Mouse (Mus musculus) lung, embryonic 15.5 days (tissue): Measurements from ENCODE around the gene Cgref1. TPM values are rescaled to one million over a fixed set of nuclear protein-coding genes. Genes with fewer than 3 reads are reported as not detected.

Source experiments
- ATAC-seq: fragments of 200-750 bp; cut with Nextera tagmentation; 2 replicates; pipeline ENCODE4 v1.8.0; 2017; ENCODE audit warnings: moderate number of reproducible peaks, borderline replicate concordance; ENCODE audit not compliant: low FRiP score, low TSS enrichment; ENCODE audit errors: extremely low read depth
- H3K27ac ChIP-seq: fragments of 300-500 bp; sonication (generic); 2 replicates; pipeline ENCODE4 v1.5.1; 2015; ENCODE audit warnings: moderate library complexity, mild to moderate bottlenecking, inconsistent platforms
- H3K27me3 ChIP-seq: fragments of 300-500 bp; sonication (generic); 2 replicates; pipeline ENCODE4 v1.6.1; 2015; ENCODE audit warnings: inconsistent platforms
- H3K36me3 ChIP-seq: fragments of 300-500 bp; sonication (generic); 2 replicates; pipeline ENCODE4 v1.6.1; 2015; ENCODE audit warnings: inconsistent platforms
- H3K4me1 ChIP-seq: fragments of 300-500 bp; sonication (generic); 2 replicates; pipeline ENCODE4 v1.6.1; 2015; ENCODE audit warnings: inconsistent platforms
- H3K4me2 ChIP-seq: fragments of 300-500 bp; sonication (generic); 2 replicates; pipeline ENCODE4 v1.6.1; 2015; ENCODE audit warnings: inconsistent platforms, mild to moderate bottlenecking, moderate library complexity
- H3K4me3 ChIP-seq: fragments of 300-500 bp; sonication (generic); 2 replicates; pipeline ENCODE4 v1.5.1; 2015; ENCODE audit warnings: mild to moderate bottlenecking, inconsistent platforms
- H3K9ac ChIP-seq: fragments of 300-500 bp; sonication (generic); 2 replicates; pipeline ENCODE4 v1.6.1; 2015; ENCODE audit warnings: inconsistent platforms
- H3K9me3 ChIP-seq: fragments of 300-500 bp; sonication (generic); 2 replicates; pipeline ENCODE4 v1.6.1; 2016; ENCODE audit warnings: inconsistent platforms
- WGBS: fragments of 180-500 bp; shearing (Covaris S2); methylation state at CpG from one replicate; pipeline ENCODE4 v1.1.7; 2015; 5-methylcytosine and 5-hydroxymethylcytosine counted together
- polyA plus RNA-seq: library from polyadenylated mRNA; unstranded; fragments of >200 nt; fragmentation: Nextera tagmentation; extraction: Ambion mirVana; gene quantifications from 2 replicates; pipeline ENCODE4 v1.2.1, GENCODE M21; 2015

The Cgref1 gene
- polyA plus RNA-seq, 1 experiment from 2014 or later, result 2.3 TPM

DNA sequence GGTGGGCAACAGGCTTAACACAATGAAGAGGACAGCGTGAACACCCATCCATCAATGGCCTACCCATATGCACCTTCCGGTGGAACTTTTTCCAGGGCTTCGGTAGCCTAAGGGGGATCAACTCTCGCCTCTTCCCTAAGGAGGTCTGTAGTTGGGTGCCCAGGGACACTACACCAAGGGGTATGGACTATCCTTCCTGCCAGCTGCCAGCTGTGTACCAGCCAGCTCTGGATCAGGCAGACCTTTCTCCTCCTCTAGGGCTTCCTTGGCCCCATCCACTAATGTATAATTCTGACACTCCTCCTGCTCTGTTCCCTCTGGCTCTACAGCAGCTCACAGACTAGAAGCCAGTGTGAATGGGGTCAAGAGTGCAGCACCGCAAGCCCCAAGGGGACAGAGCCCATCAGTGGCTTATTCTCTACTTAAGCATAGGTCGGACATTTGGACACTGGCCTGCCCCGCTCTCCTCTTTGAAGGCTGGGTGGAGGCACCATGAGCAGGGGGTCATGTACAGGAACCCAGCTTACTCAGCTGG is 31.2 kb downstream of the Cgref1 start:
- Histone ChIP-seq H3K4me2 (peak overlapping the region; percentile 77), H3K4me1 (peaks cover 42% of the 10 kb centered on the region), H3K27ac (peak overlapping the region; percentile 98), H3K9ac (peak overlapping the region; percentile 67), H3K36me3 (peaks cover 24% of the 10 kb centered on the region), H3K27me3 (no peaks in the 10 kb centered on the region), H3K4me3 (peak overlapping the region; percentile 52), H3K9me3 (no peaks in the 10 kb centered on the region)
- 34% methylated on average over 7 of the region's 7 CpGs for WGBS
- no peak for ATAC-seq

DNA sequence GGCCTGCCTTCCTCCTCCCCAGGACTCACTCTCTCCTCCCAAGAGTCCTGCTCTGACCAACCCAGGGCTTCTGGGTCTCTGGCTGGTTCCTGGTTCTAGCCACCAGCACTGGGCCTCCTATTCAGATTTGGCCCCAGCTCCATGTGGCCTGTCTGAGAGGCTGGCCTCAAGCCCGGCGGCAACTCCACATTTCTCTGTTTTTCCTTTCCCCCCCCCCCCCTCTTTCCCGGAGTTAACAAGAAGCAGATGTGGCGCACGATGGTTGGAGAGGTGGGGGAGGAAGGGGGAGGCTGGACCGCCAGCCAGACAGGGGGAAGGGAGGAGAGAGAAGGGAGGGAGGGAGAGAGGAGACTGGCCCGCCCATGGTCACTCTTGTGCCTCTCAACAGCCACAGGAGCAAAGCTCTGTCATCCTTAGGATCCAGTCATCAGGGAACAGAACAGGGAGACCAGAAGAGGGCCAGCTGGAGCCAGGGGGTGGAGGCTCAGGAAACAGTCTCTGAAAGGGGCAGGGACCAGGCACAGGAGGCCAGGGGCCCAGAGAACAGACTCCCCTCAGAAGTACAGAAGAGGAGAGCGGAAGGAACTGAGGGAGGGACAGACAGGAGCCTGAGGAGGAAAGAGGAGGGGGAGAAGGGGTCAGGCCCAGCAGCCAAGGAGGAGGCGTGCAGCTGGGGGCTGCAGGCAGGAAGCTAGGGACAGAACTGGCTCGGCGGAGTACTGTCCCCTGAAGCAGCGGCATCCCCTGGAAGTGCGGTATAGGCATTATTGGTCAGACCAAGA is 32.1 kb downstream of the Cgref1 start, which contains the start of gene Emilin1:
Emilin1 (plus strand) TSS at position 343 of the 782 bp plus-strand sequence.
- WGBS, result 12% methylated on average over 12 of the region's 13 CpGs
- peak within 1 kb of the TSS; percentile 98 for H3K27ac ChIP-seq
- peak within 1 kb of the TSS; percentile 67 for H3K9ac ChIP-seq
- H3K27me3 ChIP-seq, result no peaks in the 10 kb centered on the region
- no peaks in the 10 kb centered on the region for H3K9me3 ChIP-seq
- H3K4me1 ChIP-seq, result peaks cover 51% of the 10 kb centered on the region
- H3K36me3 ChIP-seq, result peaks cover 15% of the 10 kb centered on the region
- peak; percentile 82 for ATAC-seq
- H3K4me3 ChIP-seq, result peak within 1 kb of the TSS; percentile 52
- H3K4me2 ChIP-seq, result peak within 1 kb of the TSS; percentile 77

DNA sequence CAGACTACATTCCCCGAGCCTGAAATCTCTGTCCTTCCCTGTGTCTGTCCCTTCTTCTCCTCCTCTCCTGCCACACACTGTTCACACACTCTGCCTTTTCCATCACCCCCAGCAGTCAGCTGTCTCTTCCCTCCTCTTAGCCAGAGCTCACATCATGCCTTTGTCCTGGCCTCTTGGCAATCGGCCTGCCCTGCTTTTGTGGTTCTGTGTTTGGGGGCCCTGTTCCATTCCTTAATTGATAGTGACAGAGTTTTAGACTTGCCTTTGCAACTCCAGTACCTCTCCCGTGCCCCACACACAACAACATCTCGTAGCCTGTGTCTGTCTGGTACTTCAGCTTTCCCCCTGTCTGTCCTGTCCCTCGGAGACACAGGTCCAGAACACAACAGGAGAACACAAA is 33.2 kb downstream of the Cgref1 start:
- Histone ChIP-seq H3K4me3 (no peak overlapping the region), H3K27me3 (no peaks in the 10 kb centered on the region), H3K27ac (peak overlapping the region; percentile 98), H3K36me3 (peaks cover 4% of the 10 kb centered on the region), H3K4me2 (peak overlapping the region; percentile 77; the same call in 1 of the 2 replicates), H3K4me1 (peaks cover 55% of the 10 kb centered on the region), H3K9me3 (no peaks in the 10 kb centered on the region), H3K9ac (no peak overlapping the region)
- ATAC-seq, result no peak
- 51% methylated on average over 5 of the region's 5 CpGs for whole genome bisulfite sequencing

DNA sequence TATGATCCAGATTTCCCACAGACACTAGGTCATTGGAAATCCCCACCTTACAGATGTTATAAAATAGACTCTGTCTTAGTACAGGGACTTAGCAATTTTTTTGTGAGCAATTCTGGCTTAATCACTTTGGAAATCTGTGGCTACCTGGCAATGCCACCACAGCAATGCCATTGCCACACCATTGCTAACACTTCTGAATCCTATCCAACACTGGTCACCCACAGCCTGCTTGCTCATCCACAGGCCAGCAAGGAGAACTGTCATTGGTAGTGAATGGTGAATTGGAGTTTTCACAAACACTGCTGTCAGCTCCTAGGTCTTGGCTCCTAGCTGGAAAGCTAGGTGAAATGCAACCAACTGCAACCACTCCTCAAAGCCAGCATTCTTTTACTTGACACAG is 34.9 kb downstream of the Cgref1 start:
- H3K4me1 ChIP-seq, result peaks cover 56% of the 10 kb centered on the region
- 0 out of 2 replicates have a peak overlapping the region, but pooled peaks have one; percentile 16 for H3K27ac ChIP-seq
- H3K4me2 ChIP-seq, result no peak overlapping the region
- ATAC-seq, result no peak
- H3K9ac ChIP-seq, result no peak overlapping the region
- no peaks in the 10 kb centered on the region for H3K27me3 ChIP-seq
- H3K36me3 ChIP-seq, result peaks cover 7% of the 10 kb centered on the region
- H3K9me3 ChIP-seq, result no peaks in the 10 kb centered on the region
- no peak overlapping the region for H3K4me3 ChIP-seq

DNA sequence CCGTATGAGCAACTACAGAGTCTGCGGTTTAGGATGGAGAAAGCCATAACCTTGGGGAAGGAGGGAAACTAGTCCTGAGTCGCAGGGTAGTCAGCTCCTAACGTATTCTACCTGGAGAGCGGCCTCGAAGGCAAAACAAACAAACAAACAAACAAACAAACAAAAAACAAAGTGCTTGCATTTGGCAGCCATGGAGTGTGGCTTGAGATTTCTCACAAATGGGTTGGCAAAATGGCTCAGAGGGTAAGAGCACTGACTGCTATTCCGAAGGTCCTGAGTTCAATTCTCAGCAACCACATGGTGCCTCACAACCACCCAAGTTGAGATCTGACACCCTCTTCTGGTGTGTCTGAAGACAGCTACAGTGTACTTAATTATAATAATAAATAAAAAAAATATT is 35.5 kb downstream of the Cgref1 start:
- WGBS, result 76% methylated on average over 7 of the region's 7 CpGs
- no peak overlapping the region for H3K4me3 ChIP-seq
- no peaks in the 10 kb centered on the region for H3K9me3 ChIP-seq
- peak overlapping the region; percentile 95 for H3K27ac ChIP-seq
- no peak for ATAC-seq
- H3K9ac ChIP-seq, result no peak overlapping the region
- peaks cover 13% of the 10 kb centered on the region for H3K36me3 ChIP-seq
- H3K27me3 ChIP-seq, result no peaks in the 10 kb centered on the region
- H3K4me2 ChIP-seq, result no peak overlapping the region
- H3K4me1 ChIP-seq, result peaks cover 55% of the 10 kb centered on the region

DNA sequence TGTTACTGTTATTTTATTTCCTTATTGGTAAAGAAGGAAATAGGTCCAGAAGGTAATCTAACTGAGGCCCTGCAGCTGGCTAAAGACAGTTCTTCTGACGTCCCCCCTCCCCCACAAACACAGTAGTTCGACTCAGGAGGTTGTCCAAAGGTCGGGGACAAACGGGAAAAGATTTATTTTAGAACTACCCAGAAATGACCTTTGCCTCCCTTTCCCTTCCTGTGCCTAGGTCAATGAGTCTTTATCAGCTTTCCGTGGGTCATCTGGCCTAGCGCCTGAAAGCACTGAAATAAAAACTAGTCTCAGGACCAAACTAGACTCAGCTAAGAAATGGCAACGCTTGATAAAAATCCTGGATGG is 36.1 kb downstream of the Cgref1 start:
- Histone ChIP-seq H3K4me2 (no peak overlapping the region), H3K9me3 (no peaks in the 10 kb centered on the region), H3K4me1 (peaks cover 55% of the 10 kb centered on the region), H3K27me3 (no peaks in the 10 kb centered on the region), H3K4me3 (no peak overlapping the region), H3K27ac (peak overlapping the region; percentile 95), H3K9ac (0 out of 2 replicates have a peak overlapping the region, but pooled peaks have one; percentile 1), H3K36me3 (peaks cover 19% of the 10 kb centered on the region)
- no peak for ATAC-seq
- WGBS, result 22% methylated on average over 7 of the region's 7 CpGs

DNA sequence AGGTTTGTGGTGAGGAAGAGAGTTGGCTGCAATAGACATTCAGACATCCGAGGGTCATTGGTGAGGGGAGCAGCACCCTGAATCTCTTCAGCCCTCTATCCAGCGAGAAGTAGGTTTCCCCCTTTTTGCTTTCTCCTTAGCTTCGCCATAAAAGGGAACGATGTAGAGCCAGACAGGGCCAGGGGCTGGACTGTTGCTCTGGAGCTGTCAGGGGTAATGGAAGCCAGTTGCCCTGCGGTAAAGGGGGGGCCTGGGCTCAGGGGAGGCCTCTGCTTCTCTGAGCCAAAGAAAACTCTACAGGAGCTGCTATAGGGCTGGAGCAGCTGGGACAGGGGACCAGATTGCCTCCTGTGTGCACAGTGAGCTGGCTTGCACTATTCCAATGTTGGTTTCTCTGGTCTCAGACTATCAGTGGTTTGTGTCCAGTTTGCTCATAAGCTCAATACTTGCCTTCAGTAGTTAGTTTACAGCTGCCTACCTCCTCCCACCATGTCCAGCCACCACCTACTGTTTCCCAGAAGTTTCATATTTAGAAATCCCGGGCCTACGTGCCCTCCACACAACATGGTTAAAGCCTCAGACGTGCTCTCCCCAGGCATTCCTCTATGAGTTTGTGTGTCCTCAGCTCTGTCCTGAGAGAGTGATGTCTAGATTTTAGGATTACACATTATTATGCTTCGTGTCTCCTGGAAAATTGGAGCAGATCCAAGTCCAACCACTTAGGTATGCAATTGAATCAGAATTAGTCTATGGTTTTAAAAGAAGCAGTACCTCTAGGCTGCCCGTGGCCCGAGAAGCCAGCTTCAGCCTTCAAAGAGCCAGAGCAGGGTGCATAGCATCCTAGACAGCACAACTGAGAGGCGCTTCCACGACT is 36.7 kb downstream of the Cgref1 start:
- peak overlapping the region; percentile 95 for H3K27ac ChIP-seq
- peaks cover 55% of the 10 kb centered on the region for H3K4me1 ChIP-seq
- peak overlapping the region; percentile 88 for H3K4me2 ChIP-seq
- peak overlapping the region; percentile 86 for H3K4me3 ChIP-seq
- H3K9me3 ChIP-seq, result no peaks in the 10 kb centered on the region
- H3K36me3 ChIP-seq, result peaks cover 25% of the 10 kb centered on the region
- H3K27me3 ChIP-seq, result no peaks in the 10 kb centered on the region
- peak; percentile 35 for ATAC-seq
- 26% methylated on average over 13 of the region's 13 CpGs for WGBS
- peak overlapping the region; percentile 84 for H3K9ac ChIP-seq

DNA sequence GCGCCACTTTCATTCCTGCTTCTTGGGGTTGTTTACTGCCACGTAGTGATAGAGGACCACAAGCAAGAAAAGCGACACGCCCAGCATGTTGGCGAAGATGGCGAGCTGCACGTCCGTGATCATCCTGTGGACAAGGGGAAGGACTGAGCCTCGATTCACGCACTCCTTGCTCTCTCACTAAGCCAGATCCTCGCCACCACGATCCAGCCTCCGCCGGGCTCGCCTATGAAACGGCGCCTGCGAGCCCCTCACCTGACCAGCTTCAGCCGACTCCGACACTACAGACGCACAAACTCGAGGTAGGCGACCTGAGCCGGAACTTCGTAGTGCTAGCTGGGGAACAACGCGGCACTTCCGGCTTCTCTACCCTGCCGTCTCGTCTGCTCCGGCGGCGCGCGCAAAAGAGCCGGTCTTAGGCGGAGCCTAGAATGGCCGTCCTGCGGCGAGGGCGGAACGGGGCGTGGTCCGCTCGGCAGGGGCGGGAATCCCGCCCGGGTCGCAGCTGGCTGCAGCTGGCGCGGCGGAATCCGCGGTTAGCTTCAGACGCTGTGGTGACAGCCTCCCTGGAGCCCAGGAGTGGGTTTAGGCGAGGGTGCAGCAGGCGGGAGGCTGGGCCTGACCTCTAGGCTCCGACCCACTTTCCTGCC is 37.9 kb downstream of the Cgref1 start, which contains the start of gene Ost4:
Ost4 (minus strand) TSS at position 376 of the 647 bp plus-strand sequence.
- WGBS, result under 1% methylated on average over 58 of the region's 58 CpGs
- H3K27me3 ChIP-seq, result no peaks in the 10 kb centered on the region
- H3K9me3 ChIP-seq, result no peaks in the 10 kb centered on the region
- peak; percentile 94 for ATAC-seq
- peak within 1 kb of the TSS; percentile 95 for H3K27ac ChIP-seq
- peak within 1 kb of the TSS; percentile 88 for H3K4me2 ChIP-seq
- H3K4me3 ChIP-seq, result peak within 1 kb of the TSS; percentile 86
- peak within 1 kb of the TSS; percentile 84 for H3K9ac ChIP-seq
- H3K4me1 ChIP-seq, result peaks cover 58% of the 10 kb centered on the region
- peaks cover 36% of the 10 kb centered on the region for H3K36me3 ChIP-seq

DNA sequence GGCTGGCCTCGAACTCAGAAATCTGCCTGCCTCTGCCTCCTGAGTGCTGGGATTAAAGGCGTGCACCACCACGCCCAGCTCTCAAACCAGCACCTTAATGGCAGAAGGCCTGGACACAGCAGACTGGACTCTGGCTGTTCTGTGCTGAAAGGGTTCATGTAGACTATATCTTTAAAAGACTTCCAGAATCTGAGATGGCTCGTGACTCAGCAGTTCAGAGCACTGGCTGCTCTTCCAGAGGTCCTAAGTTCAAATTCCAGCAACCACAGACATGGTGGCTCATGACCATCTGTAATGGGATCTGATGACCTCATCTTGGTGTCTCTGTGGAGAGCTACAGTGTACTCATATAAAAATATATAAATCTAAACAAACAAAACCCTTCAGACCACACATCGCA is 43.5 kb downstream of the Cgref1 start:
- Histone ChIP-seq H3K9me3 (no peaks in the 10 kb centered on the region), H3K4me3 (no peak overlapping the region), H3K4me2 (no peak overlapping the region), H3K9ac (no peak overlapping the region), H3K36me3 (peaks cover 71% of the 10 kb centered on the region), H3K27me3 (no peaks in the 10 kb centered on the region), H3K27ac (no peak overlapping the region), H3K4me1 (peaks cover 29% of the 10 kb centered on the region)
- ATAC-seq, result no peak
- WGBS, result 87% methylated on average over 5 of the region's 5 CpGs

DNA sequence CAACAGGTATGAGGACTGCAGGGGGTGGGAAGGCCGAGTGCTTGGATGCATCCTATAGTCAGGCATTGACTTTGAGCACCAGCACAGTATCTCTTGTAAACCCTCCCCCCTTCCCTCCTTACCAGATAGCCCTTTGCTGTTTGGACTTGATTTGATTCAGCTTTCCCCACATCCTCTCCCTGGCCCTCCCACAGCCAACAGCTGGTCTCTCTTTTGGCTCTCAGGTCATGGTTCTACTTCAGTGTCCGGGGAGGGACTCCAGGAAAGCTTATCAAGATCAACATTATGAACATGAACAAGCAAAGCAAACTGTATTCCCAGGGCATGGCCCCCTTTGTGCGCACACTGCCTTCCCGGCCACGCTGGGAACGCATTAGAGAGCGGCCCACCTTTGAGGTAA is 55.0 kb downstream of the Cgref1 start:
- WGBS, result 62% methylated on average over 7 of the region's 7 CpGs
- no peaks in the 10 kb centered on the region for H3K9me3 ChIP-seq
- H3K9ac ChIP-seq, result peak overlapping the region; percentile 90; the same call in 1 of the 2 replicates
- peak overlapping the region; percentile 87 for H3K4me2 ChIP-seq
- peaks cover 42% of the 10 kb centered on the region for H3K36me3 ChIP-seq
- peaks cover 22% of the 10 kb centered on the region for H3K4me1 ChIP-seq
- peak overlapping the region; percentile 98 for H3K27ac ChIP-seq
- H3K4me3 ChIP-seq, result peak overlapping the region; percentile 91
- H3K27me3 ChIP-seq, result no peaks in the 10 kb centered on the region
- no peak for ATAC-seq

DNA sequence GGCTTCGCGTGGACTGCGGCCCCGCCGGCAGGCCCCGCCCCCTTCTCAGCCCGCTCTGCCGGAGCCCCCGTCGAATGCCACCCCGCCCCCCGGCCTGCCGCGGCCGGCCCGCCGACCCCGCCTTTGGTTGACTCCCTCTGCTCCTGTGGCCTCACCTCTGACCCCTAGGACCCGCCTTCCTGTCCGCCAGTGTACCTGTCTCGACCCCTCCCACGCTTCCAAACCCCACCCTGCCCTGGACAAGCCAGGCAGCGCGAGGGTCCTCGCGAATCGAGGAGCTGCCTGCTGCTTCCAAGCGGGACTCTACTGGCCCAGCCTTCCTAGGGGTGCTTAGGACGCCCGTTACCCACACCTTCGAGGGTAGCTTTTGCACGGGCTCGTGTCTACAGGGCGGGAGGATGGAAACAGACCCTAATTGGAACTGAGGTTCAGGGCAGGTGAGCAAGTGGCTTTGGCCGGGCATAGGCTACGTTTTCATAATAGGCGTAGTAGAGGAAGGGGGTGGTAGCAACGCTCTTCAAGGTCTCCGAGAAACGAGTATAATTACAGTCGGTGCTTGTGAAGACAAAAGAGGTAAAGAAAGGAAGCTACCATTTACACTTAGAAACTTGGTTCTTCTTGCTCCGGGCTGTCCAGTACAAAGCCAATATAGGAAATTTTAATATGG is 56.2 kb downstream of the Cgref1 start:
- peak overlapping the region; percentile 90 for H3K9ac ChIP-seq
- H3K4me3 ChIP-seq, result peak overlapping the region; percentile 91
- no peaks in the 10 kb centered on the region for H3K27me3 ChIP-seq
- peaks cover 22% of the 10 kb centered on the region for H3K4me1 ChIP-seq
- 0 out of 2 replicates have a peak, but pooled peaks have one; percentile 9 for ATAC-seq
- H3K4me2 ChIP-seq, result peak overlapping the region; percentile 87
- peak overlapping the region; percentile 98 for H3K27ac ChIP-seq
- WGBS, result under 1% methylated on average over 40 of the region's 42 CpGs
- H3K36me3 ChIP-seq, result peaks cover 30% of the 10 kb centered on the region
- H3K9me3 ChIP-seq, result no peaks in the 10 kb centered on the region
